ENCODE assay signal across 21 mouse cellular contexts in genomic region chr13:91631291-91631799, GRCm38 (mm10).
A peak's percentile ranks its signal among the peaks of the same experiment; 100 is the strongest.
DNase-seq lines count a peak whose midpoint lies in the region; ATAC-seq lines count a peak whose summit lies in the region.
"Had no signal": no experiment of that assay in that cellular context is flagged by ENCODE, and none has a peak within 500 bp of the region (broad histone marks: within the 10 kb centered on the region; RNA-seq: fewer than 3 reads in every experiment).

No protein-coding gene starts in this region.

- H3K4me2 ChIP-seq in limb, embryonic 12.5 days = no peak overlapping the region
- H3K4me2 ChIP-seq: embryonic facial prominence, embryonic 15.5 days had no signal

- H3K36me3 ChIP-seq in limb, embryonic 12.5 days = no peaks in the 10 kb centered on the region
- no peaks in the 10 kb centered on the region for H3K36me3 ChIP-seq in limb, embryonic 10.5 days
- H3K36me3 ChIP-seq: embryonic facial prominence, embryonic 15.5 days; forebrain, embryonic 10.5 days; hindbrain, embryonic 10.5 days; midbrain, embryonic 10.5 days had no signal

- H3K4me3 ChIP-seq in limb, embryonic 12.5 days (replicated peaks) = no peak overlapping the region
- H3K4me3 ChIP-seq in limb, embryonic 10.5 days = no peak overlapping the region
- H3K4me3 ChIP-seq: embryonic facial prominence, embryonic 15.5 days; forebrain, embryonic 10.5 days; hindbrain, embryonic 10.5 days; midbrain, embryonic 10.5 days had no signal

- H3K9ac ChIP-seq in limb, embryonic 12.5 days (replicated peaks) = no peak overlapping the region
- H3K9ac ChIP-seq: embryonic facial prominence, embryonic 15.5 days; liver, postnatal 0 days had no signal

- no peak for DNase-seq in limb, embryonic 10.5 days (ENCODE audit: low spot score)
- DNase-seq in naive thymus-derived CD4-positive, alpha-beta T cell, adult 2 months (ENCODE audit: low read depth) = peak; percentile 25
- no peak for DNase-seq in gastrocnemius, postnatal 36 days
- DNase-seq in embryo, embryonic 10.5 days (ENCODE audit: low spot score) = no peak
- DNase-seq: adrenal gland, postnatal 25 days; cerebellum, adult 11 months; cerebellum, postnatal 14 days; gastrocnemius, postnatal 14 days; kidney, postnatal 25 days; liver, postnatal 0 days; lung, postnatal 10 days; thymus, postnatal 36 days had no signal

- peaks cover 16% of the 10 kb centered on the region for H3K4me1 ChIP-seq in limb, embryonic 12.5 days (replicated peaks)
- peaks cover 17% of the 10 kb centered on the region for H3K4me1 ChIP-seq in limb, embryonic 10.5 days
- H3K4me1 ChIP-seq: embryonic facial prominence, embryonic 15.5 days; forebrain, embryonic 10.5 days; hindbrain, embryonic 10.5 days; midbrain, embryonic 10.5 days had no signal

- WGBS in limb, embryonic 12.5 days = 46% methylated on average over 9 of the region's 9 CpGs
- 52% methylated on average over 9 of the region's 9 CpGs for WGBS in limb, embryonic 10.5 days

- ATAC-seq in limb, embryonic 12.5 days (ENCODE audit: insufficient number of reproducible peaks, insufficient read depth, low FRiP score, low TSS enrichment, low read depth) = no peak
- ATAC-seq in CD4-positive, CD25-positive, alpha-beta regulatory T cell, adult 4 months = peak; percentile 67
- peak; percentile 20 to 25; a peak in 1 of 4 replicates for ATAC-seq in hematopoietic stem cell, adult 5-6 weeks (replicated peaks in 1 of 2; ENCODE audit: insufficient read depth in 1 of 2, low FRiP score in 2 of 2, low TSS enrichment in 1 of 2, low read depth in 1 of 2, poor library complexity in 2 of 2, severe bottlenecking in 2 of 2)
- ATAC-seq: intestine, embryonic 16.5 days; liver, postnatal 0 days had no signal

- intact Hi-C loops in gastrocnemius, postnatal 36 days (cut with DNase I) = loop anchor here (5.0 kb wide), 1 partner anchor 154 kb away; no protein-coding TSS in a partner anchor

- 0 out of 2 replicates have a peak overlapping the region, but pooled peaks have one; percentile 29 for H3K27ac ChIP-seq in limb, embryonic 12.5 days
- no peak overlapping the region for H3K27ac ChIP-seq in limb, embryonic 10.5 days
- H3K27ac ChIP-seq: embryonic facial prominence, embryonic 15.5 days; forebrain, embryonic 10.5 days; hindbrain, embryonic 10.5 days; midbrain, embryonic 10.5 days had no signal

- no peaks in the 10 kb centered on the region for H3K9me3 ChIP-seq in limb, embryonic 12.5 days
- H3K9me3 ChIP-seq in limb, embryonic 10.5 days (replicated peaks) = no peaks in the 10 kb centered on the region
- H3K9me3 ChIP-seq: embryonic facial prominence, embryonic 15.5 days; forebrain, embryonic 10.5 days; G1E; hindbrain, embryonic 10.5 days; midbrain, embryonic 10.5 days had no signal

- no peaks in the 10 kb centered on the region for H3K27me3 ChIP-seq in limb, embryonic 12.5 days
- H3K27me3 ChIP-seq in limb, embryonic 10.5 days (ENCODE audit: low read depth, poor library complexity, severe bottlenecking) = no peaks in the 10 kb centered on the region
- H3K27me3 ChIP-seq: embryonic facial prominence, embryonic 15.5 days had no signal
